Mouse (Mus musculus) right cerebral cortex, postnatal 25 days (tissue): Measurements from ENCODE around the gene Gm1043.
A peak's percentile ranks its signal among the peaks of the same experiment; 100 is the strongest.

Experiments used
- DNase-seq: peaks from one replicate; pipeline ENCODE4 v3.0.0; 2022

Gene Gm1043

GRCm38 (mm10) chr5:37118242-37118641 is 33.1 kb downstream of the Gm1043 start:
- no peak for DNase-seq

DNA sequence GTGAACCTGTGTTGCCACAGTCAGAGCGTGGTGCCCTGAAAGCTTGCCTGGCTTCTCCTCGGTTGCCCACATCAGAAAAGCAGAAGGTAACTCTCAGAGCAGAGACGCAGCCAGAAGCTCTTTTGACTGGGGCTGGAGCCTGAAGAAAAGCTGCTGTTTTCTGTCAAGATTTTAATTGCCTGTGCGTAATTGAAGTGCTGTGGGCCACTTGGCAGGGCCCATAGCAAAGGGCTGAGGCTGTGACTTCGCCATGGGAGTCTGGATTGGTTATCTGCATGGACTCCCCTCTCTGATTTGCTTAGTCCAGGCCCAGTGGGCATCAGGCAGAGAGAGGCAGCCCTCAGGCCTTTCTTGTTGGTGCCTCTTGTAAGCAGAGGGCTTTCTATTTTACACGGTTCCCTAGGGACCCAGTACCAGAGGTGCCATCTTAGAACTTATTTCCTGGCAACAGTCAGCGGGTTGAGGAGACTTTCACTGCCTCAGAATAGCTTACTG is 36.1 kb downstream of the Gm1043 start:
- no peak for DNase-seq

- no peak for DNase-seq
Observed at GRCm38 (mm10) chr5:37131841-37132240, 46.7 kb downstream of the Gm1043 start.

DNA sequence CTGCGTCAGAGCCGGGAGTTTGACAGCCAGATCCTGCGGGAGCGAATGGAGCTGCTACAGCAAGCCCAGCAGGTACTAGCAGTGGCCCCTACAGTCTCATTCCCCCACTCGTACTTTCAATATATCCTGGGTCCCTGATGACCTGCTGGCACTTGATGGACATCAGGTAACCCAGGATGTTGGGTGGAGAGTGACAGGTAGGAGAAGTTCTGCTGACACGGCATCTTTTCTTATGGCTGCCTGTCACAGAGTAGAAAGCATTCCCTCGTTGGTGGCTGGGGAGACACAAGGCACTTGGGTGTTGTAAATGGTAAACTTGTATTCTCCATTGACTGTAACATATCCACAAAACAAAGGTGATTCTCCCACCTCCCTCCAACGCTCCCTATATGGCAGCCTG is 56.6 kb downstream of the Gm1043 start:
- DNase-seq = no peak

DNA sequence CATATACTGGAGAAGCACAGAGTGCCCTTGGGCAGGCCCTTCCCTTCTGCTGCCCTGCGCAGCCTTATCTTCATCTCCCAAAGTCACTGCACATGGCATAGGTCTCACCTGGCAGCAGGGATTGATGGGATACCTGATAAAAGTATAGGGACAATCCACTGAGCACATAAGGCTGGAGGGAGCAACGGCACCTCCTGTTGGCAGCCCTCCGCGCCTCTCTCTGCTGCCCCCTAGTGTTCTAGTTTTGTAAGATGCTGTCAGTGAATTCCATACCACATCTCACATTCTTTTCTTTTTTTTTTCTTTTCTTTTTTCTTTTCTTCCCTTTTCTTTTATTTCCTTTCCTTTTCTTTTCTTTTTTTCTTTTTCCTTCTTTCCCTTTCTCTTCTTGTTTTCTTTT is 62.4 kb downstream of the Gm1043 start:
- DNase-seq = peak; percentile 42

DNA sequence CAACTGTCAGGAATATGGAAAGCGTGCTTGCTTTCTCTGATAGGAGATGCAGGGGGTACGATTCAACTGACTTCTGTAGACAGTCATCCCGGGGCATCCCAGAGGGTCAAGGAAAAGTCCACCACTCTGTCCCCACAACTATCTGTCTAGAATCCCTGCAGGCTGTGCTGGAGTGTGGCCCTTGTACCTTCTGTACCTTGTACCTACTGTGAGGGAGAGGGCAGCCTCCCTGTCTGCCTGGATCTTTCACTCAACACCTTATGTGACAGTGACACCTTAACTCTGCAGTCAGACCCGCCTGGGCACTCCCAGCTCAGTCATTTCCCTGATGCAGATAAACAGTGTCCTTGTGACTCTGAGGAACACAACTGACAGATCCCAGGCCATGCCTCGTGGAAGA is 65.5 kb downstream of the Gm1043 start:
- DNase-seq = no peak

DNA sequence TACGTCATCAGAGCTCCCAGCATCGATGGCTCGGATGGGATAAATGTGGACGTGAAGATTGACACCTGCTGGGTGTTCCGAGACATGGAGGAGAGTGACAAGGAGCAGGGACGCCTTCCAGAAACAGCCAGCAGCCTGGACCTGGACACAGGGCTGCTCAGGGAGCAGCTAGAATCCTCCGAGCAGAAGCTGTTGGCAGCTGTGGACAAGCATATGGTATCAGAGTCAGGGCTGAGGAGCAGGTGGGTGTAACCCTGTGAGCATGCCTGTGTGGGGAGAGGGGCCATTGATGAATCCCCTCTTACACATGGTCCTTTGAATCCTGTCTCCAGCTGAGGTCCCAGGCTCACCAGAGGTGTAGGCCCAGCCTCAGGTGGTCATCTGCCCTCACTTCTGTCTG is 69.3 kb downstream of the Gm1043 start:
- DNase-seq = no peak

- DNase-seq = no peak
Observed at GRCm38 (mm10) chr5:37158408-37158807, 73.2 kb downstream of the Gm1043 start.

- DNase-seq = peak; percentile 88
Observed at GRCm38 (mm10) chr5:37162871-37163781, 78.0 kb downstream of the Gm1043 start.

- DNase-seq = no peak
Observed at GRCm38 (mm10) chr5:37176466-37176865, 91.3 kb downstream of the Gm1043 start.

GRCm38 (mm10) chr5:37177061-37177460 is 91.9 kb downstream of the Gm1043 start:
- DNase-seq = peak; percentile 42

- DNase-seq = no peak
Observed at GRCm38 (mm10) chr5:37178811-37179210, 93.6 kb downstream of the Gm1043 start.

DNA sequence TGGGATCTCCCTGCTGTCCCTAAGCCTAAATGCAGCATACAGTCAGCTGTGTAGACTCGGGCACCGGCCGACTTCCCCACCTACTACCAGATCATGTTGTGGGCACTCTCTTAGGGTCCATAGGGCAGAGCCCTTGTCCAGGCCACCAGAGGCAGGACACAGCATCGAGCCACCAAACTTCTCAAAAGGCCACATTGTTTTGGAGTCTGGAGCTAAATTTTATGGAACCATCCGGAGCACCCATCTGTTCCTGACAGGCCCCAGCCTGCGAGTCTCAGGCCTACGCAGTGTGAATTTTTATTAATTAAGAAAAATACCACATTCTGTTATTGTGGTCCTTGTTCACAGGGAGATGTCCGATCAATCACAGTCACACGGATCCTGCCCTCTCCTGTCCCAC is 94.7 kb downstream of the Gm1043 start:
- DNase-seq = no peak

- no peak for DNase-seq
Observed at GRCm38 (mm10) chr5:37180624-37181023, 95.5 kb downstream of the Gm1043 start.

DNA sequence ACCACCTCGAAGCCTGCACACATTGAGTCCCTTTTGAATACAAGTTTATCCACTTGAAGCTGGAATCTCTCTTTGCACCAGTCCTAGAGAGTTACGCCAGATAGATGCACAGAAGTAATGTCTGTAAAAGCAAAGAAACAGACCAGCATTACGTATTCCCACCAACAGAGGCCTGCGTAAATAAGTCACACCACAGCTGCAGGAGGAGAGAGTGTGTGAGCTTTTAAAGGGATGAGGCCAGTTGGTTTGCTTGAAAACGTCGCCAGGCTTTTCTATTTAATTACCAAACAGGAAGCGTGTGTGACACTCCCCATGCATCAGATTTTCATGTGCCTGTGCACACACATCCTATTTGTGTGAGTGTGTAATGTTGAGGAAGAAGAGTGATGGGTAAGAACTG is 99.4 kb downstream of the Gm1043 start:
- DNase-seq = no peak

- no peak for DNase-seq
Observed at GRCm38 (mm10) chr5:37190378-37190777, 105.2 kb downstream of the Gm1043 start.

- DNase-seq = no peak
Observed at GRCm38 (mm10) chr5:37196196-37196595, 111.0 kb downstream of the Gm1043 start.

GRCm38 (mm10) chr5:37196666-37197250 is 111.6 kb downstream of the Gm1043 start:
- DNase-seq = no peak

DNA sequence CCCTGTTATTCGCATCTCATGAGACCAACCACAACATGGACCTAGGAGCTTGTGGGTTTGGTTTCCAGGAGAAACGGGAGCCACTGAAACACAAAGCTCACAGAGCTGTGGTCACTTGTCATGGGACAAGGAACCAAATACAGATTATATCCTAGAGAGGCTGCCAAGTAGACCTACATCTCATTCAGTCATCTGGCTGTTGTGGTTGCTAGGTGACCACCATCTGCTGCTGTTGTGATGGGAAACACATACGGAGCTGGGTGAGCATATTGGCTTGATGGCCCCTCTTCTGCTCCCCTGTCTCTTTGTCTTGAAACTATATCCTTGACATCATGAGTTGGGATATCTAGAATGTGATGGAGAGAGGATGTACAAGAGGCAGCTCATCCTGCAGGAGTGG is 112.3 kb downstream of the Gm1043 start:
- DNase-seq = no peak

- no peak for DNase-seq
Observed at GRCm38 (mm10) chr5:37198011-37198688, 113.0 kb downstream of the Gm1043 start.

DNA sequence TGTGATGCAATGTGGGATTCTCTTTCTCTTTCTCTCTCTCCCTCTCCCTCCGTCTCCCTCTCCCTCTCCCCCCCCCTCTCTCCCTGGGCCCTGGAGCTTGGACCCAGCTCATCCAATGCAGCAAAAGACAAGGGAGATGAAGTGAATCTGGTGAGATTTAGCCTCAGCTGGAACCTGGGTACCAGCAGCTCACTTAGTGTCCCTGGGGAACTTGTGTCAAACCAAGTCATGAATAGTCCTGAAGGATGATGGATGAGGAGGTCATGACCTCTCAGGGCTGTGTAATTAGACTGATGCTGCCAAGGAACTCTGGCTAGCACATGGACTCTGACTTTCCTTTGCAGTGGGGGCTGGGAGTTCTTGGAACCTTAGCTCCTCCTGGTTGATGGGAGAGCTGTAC is 117.1 kb downstream of the Gm1043 start:
- DNase-seq = no peak

DNA sequence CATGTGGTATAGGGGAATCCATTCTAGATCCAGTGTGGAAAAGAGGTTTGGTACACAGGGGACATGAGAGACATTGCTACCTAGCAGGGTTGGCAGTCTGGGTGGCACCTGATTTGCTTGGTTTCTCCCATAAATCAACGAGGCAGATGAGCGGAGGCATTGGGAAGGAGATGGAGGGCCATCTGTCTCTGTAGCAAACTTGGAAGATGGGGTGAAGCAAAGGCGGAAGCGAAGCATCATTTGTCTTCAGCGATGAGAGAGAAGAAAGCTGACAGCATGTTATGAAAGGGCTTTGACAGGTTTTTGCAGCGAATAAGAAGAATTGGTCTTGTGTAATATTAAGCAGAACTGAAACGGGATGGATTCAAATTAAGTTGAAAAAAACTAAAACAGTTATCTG is 119.7 kb downstream of the Gm1043 start:
- no peak for DNase-seq

DNA sequence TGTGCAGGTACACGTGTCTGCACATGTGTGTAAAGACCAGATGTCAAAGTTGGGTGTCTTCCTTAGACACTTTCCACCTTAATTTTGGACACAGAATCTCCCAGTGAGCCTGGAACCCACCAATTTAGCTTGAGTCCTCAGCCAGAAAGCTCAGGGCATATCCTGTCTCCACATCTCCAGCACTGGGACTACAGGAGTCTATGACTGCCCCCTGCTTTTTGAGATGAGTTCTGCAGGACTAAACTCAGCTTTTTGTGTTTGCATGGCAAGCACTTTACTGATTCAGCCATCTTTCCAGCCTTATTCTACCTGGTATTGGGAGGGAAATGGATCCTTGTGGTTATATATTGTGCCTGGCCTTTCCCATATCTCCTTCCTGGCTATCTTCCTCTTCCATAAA is 120.2 kb downstream of the Gm1043 start:
- DNase-seq = no peak

- no peak for DNase-seq
Observed at GRCm38 (mm10) chr5:37206364-37206763, 121.2 kb downstream of the Gm1043 start.
